Mouse (Mus musculus): ENCODE data around the gene Flnb. TPM values are rescaled to one million over a fixed set of nuclear protein-coding genes. Genes with fewer than 3 reads are reported as not detected.

Flnb gene
- polyA plus RNA-seq, 1 experiment = 37.2 TPM

- Histone ChIP-seq H3K27ac (ENCODE audit: insufficient read depth, low read depth, low read length) (peak overlapping the region; percentile 41), H3K27me3 (replicated peaks; ENCODE audit: control insufficient read depth, insufficient read depth, low read length) (no peaks in the 10 kb centered on the region), H3K4me3 (ENCODE audit: insufficient read depth, low read depth, low read length) (0 out of 2 replicates have a peak overlapping the region, but pooled peaks have one; percentile 0), H3K36me3 (ENCODE audit: control insufficient read depth, insufficient read depth, low read length) (no peaks in the 10 kb centered on the region), H3K4me1 (ENCODE audit: control insufficient read depth, insufficient read depth, low read length) (peaks cover 43% of the 10 kb centered on the region)
- 22% methylated on average over 15 of the region's 15 CpGs for WGBS
- TF ChIP-seq POLR2A (IDR thresholded peaks at IDR 0.05; ENCODE audit: low read depth, low read length) = no peak
- no peak for TF ChIP-seq CTCF (conservative IDR thresholded peaks at IDR 0.05; ENCODE audit: insufficient read depth, insufficient read length, low read depth, low read length)
- DNase-seq = peak; percentile 86
These were observed 25.0 kb downstream of the Flnb start for GRCm38 (mm10) chr14:7842631-7843332.

- no peaks in the 10 kb centered on the region for H3K36me3 ChIP-seq (ENCODE audit: control insufficient read depth, insufficient read depth, low read length)
- H3K4me1 ChIP-seq (ENCODE audit: control insufficient read depth, insufficient read depth, low read length) = peaks cover 32% of the 10 kb centered on the region
- no peak overlapping the region for H3K27ac ChIP-seq (ENCODE audit: insufficient read depth, low read depth, low read length)
- no peak overlapping the region for H3K4me3 ChIP-seq (ENCODE audit: insufficient read depth, low read depth, low read length)
- DNase-seq = no peak
- TF ChIP-seq CTCF (conservative IDR thresholded peaks at IDR 0.05; ENCODE audit: insufficient read depth, insufficient read length, low read depth, low read length) (no peak), POLR2A (IDR thresholded peaks at IDR 0.05; ENCODE audit: low read depth, low read length) (no peak)
- 86% methylated on average over 4 of the region's 4 CpGs for WGBS
- H3K27me3 ChIP-seq (replicated peaks; ENCODE audit: control insufficient read depth, insufficient read depth, low read length) = no peaks in the 10 kb centered on the region
These were observed 28.9 kb downstream of the Flnb start for GRCm38 (mm10) chr14:7846696-7847095.

DNA sequence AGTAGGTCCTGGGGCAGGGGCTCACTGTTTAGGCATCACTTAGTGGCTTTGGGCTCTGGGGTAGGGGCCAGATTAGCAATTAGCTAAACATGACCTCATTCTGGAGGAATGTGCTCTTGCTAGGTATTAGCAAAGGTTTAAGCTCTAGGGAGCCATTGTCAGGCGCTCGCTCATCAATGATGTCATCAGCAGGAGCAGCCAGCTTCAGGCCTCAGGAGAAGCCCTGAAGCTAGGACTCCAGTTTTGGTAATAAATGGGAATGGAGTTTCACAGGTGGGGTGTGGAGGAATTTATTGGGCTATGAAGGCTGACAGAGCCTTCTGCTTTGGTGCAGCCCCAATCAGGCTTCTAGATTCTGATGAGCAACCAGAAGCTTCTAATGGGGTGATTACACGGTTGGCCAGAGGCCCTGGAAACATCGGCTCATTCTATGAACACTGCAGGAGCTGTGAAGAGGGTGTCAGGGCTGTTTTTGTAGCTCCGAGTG, 30.0 kb downstream of the Flnb start:
- no peaks in the 10 kb centered on the region for H3K36me3 ChIP-seq (ENCODE audit: control insufficient read depth, insufficient read depth, low read length)
- no peaks in the 10 kb centered on the region for H3K27me3 ChIP-seq (replicated peaks; ENCODE audit: control insufficient read depth, insufficient read depth, low read length)
- peaks cover 32% of the 10 kb centered on the region for H3K4me1 ChIP-seq (ENCODE audit: control insufficient read depth, insufficient read depth, low read length)
- no peak overlapping the region for H3K27ac ChIP-seq (ENCODE audit: insufficient read depth, low read depth, low read length)
- TF ChIP-seq POLR2A (IDR thresholded peaks at IDR 0.05; ENCODE audit: low read depth, low read length) (no peak), CTCF (conservative IDR thresholded peaks at IDR 0.05; ENCODE audit: insufficient read depth, insufficient read length, low read depth, low read length) (no peak)
- DNase-seq = no peak
- WGBS = 54% methylated on average over 5 of the region's 5 CpGs
- no peak overlapping the region for H3K4me3 ChIP-seq (ENCODE audit: insufficient read depth, low read depth, low read length)

DNA sequence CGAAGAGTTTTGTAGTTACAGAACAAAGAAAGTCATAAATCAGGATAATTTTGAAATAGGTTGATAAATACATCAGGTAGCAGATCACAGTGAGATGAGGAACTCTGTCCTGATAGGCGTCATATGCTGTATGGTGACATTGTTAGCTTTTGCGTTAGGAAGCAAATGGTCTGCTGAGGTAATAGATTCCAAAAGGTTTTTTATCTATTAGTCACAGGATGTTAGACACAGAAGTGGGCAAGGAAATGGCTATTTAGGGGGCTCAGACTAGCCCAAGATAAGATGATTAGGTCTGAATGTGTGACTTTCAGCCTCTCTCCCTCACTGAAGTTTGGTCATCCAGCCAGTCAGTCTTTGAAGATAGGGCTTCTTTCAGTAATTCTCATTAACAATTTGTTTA, 33.2 kb downstream of the Flnb start:
- Histone ChIP-seq H3K27me3 (replicated peaks; ENCODE audit: control insufficient read depth, insufficient read depth, low read length) (no peaks in the 10 kb centered on the region), H3K36me3 (ENCODE audit: control insufficient read depth, insufficient read depth, low read length) (no peaks in the 10 kb centered on the region), H3K27ac (ENCODE audit: insufficient read depth, low read depth, low read length) (peak overlapping the region; percentile 61), H3K4me1 (ENCODE audit: control insufficient read depth, insufficient read depth, low read length) (peaks cover 29% of the 10 kb centered on the region), H3K4me3 (ENCODE audit: insufficient read depth, low read depth, low read length) (no peak overlapping the region)
- TF ChIP-seq POLR2A (IDR thresholded peaks at IDR 0.05; ENCODE audit: low read depth, low read length) (no peak), CTCF (conservative IDR thresholded peaks at IDR 0.05; ENCODE audit: insufficient read depth, insufficient read length, low read depth, low read length) (no peak)
- 65% methylated on average over 3 of the region's 3 CpGs for WGBS
- DNase-seq = no peak

GRCm38 (mm10) chr14:7851543-7852065, 33.8 kb downstream of the Flnb start:
- 19% methylated on average over 5 of the region's 5 CpGs for WGBS
- Histone ChIP-seq H3K27ac (ENCODE audit: insufficient read depth, low read depth, low read length) (peak overlapping the region; percentile 61), H3K36me3 (ENCODE audit: control insufficient read depth, insufficient read depth, low read length) (no peaks in the 10 kb centered on the region), H3K27me3 (replicated peaks; ENCODE audit: control insufficient read depth, insufficient read depth, low read length) (no peaks in the 10 kb centered on the region), H3K4me3 (ENCODE audit: insufficient read depth, low read depth, low read length) (no peak overlapping the region), H3K4me1 (ENCODE audit: control insufficient read depth, insufficient read depth, low read length) (peaks cover 29% of the 10 kb centered on the region)
- peak; percentile 85 for DNase-seq
- TF ChIP-seq CTCF (conservative IDR thresholded peaks at IDR 0.05; ENCODE audit: insufficient read depth, insufficient read length, low read depth, low read length) = no peak
- TF ChIP-seq POLR2A (IDR thresholded peaks at IDR 0.05; ENCODE audit: low read depth, low read length) = no peak

- H3K36me3 ChIP-seq (ENCODE audit: control insufficient read depth, insufficient read depth, low read length) = no peaks in the 10 kb centered on the region
- no peaks in the 10 kb centered on the region for H3K27me3 ChIP-seq (replicated peaks; ENCODE audit: control insufficient read depth, insufficient read depth, low read length)
- 16% methylated on average over 11 of the region's 11 CpGs for WGBS
- H3K4me3 ChIP-seq (ENCODE audit: insufficient read depth, low read depth, low read length) = no peak overlapping the region
- no peak overlapping the region for H3K27ac ChIP-seq (ENCODE audit: insufficient read depth, low read depth, low read length)
- peak; percentile 66 for DNase-seq
- TF ChIP-seq CTCF (conservative IDR thresholded peaks at IDR 0.05; ENCODE audit: insufficient read depth, insufficient read length, low read depth, low read length) (no peak), POLR2A (IDR thresholded peaks at IDR 0.05; ENCODE audit: low read depth, low read length) (no peak)
- peaks cover 26% of the 10 kb centered on the region; the same call in 1 of the 2 replicates for H3K4me1 ChIP-seq (ENCODE audit: control insufficient read depth, insufficient read depth, low read length)
These were observed 35.9 kb downstream of the Flnb start for GRCm38 (mm10) chr14:7853691-7854090.

- peaks cover 26% of the 10 kb centered on the region; the same call in 1 of the 2 replicates for H3K4me1 ChIP-seq (ENCODE audit: control insufficient read depth, insufficient read depth, low read length)
- no peak overlapping the region for H3K27ac ChIP-seq (ENCODE audit: insufficient read depth, low read depth, low read length)
- no peak overlapping the region for H3K4me3 ChIP-seq (ENCODE audit: insufficient read depth, low read depth, low read length)
- no peak for TF ChIP-seq CTCF (conservative IDR thresholded peaks at IDR 0.05; ENCODE audit: insufficient read depth, insufficient read length, low read depth, low read length)
- no peak for TF ChIP-seq POLR2A (IDR thresholded peaks at IDR 0.05; ENCODE audit: low read depth, low read length)
- no peaks in the 10 kb centered on the region for H3K36me3 ChIP-seq (ENCODE audit: control insufficient read depth, insufficient read depth, low read length)
- WGBS = 72% methylated on average over 6 of the region's 6 CpGs
- no peak for DNase-seq
- H3K27me3 ChIP-seq (replicated peaks; ENCODE audit: control insufficient read depth, insufficient read depth, low read length) = no peaks in the 10 kb centered on the region
These were observed 36.6 kb downstream of the Flnb start for GRCm38 (mm10) chr14:7854366-7854765.
